Mouse (Mus musculus): ENCODE data around the gene Slc46a3. TPM values are rescaled to one million over a fixed set of nuclear protein-coding genes. Genes with fewer than 3 reads are reported as not detected.
"Not testable (repeated sequence)": the region's sequence is repeated elsewhere in the genome, so short reads cannot be mapped to it uniquely, and the experiment has no call there.

Slc46a3 gene
- polyA plus RNA-seq, 1 experiment from 2014 or later: 5.2 TPM

DNA sequence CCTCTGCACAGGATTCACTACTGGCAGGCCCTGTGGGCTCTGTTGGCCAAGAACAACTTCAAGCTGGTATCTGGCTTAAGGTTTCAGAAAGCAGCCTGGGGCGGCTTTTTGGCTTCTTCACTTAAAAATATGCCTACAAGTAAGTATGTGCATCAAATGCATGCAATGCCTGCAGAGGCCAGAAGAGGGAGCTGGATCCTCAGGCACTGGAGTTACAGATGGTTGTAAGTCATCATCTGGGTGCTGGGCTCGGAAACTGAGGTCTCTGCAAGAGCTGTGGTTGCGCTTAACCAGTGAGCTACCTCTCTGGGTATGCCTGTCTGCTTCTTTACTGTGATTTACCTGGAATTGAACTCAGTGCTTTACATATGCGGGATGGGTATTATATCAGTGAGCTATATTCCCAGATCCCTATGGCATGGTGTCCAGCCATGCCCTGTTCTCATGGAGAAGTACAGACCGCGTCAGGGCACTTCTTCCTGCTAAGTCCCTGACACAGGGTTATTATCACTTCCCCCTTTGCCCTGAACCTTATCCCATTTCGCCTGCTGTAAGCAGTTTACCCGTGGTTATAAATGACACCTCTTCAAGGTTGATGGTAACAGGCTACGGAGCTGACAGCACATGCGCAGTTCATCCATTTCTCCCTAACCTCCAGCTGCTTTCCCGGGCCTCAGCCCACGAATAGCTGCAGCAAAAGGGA is 16.3 kb upstream of the Slc46a3 start:
- Histone ChIP-seq H3K9ac (no peak overlapping the region), H3K4me3 (no peak overlapping the region), H3K27ac (replicated peaks) (no peak overlapping the region), H3K4me2 (no peak overlapping the region), H3K27me3 (no peaks in the 10 kb centered on the region), H3K4me1 (replicated peaks) (no peaks in the 10 kb centered on the region), H3K9me3 (no peaks in the 10 kb centered on the region), H3K36me3 (no peaks in the 10 kb centered on the region)
- 86% methylated on average over 12 of the region's 12 CpGs for WGBS
- ATAC-seq (ENCODE audit: low FRiP score, low read depth): no peak

DNA sequence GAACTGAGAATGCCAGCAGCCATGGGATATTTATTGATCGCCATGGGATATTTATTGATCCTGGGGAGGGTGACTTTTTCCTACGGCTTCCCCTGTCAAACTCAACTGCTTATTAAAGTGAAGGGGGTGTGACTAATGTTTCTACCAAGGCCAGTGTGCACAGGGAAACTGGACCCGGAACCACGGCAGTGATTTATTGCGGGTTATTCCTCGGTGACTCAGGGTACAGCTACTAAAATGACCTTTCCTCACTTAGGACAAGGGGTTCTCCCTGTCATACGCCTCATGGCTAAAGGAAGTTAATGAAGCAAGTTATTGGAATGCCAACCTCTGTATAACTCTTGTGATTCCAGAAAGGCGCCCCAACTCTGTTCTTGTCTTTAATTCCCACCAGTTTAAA is 13.2 kb upstream of the Slc46a3 start:
- WGBS: 80% methylated on average over 8 of the region's 8 CpGs
- Histone ChIP-seq H3K27me3 (no peaks in the 10 kb centered on the region), H3K4me1 (replicated peaks) (no peaks in the 10 kb centered on the region), H3K27ac (replicated peaks) (no peak overlapping the region), H3K9ac (no peak overlapping the region), H3K36me3 (no peaks in the 10 kb centered on the region), H3K9me3 (no peaks in the 10 kb centered on the region), H3K4me2 (no peak overlapping the region), H3K4me3 (no peak overlapping the region)
- ATAC-seq (ENCODE audit: low FRiP score, low read depth): no peak

DNA sequence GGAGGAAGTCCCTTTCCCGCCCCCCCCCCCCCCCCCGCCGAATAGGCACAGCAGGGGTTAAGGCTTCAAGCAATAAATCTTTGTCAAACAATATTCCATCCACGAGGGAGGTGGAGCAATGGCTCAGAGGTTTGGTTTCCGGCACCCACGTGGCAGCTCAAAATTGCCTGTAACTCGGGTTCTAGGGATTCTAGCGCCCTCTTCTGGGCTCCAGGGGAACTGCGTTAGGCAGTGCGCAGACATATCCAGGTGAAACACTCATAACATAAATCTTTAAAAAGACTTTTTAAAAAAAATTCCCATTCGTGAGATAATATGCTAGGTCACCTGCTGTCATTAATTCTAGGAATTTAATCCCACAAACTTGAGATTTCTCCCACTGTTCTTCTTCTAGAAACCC is 12.5 kb upstream of the Slc46a3 start:
- 60% methylated on average over 10 of the region's 11 CpGs for WGBS
- Histone ChIP-seq H3K36me3 (no peaks in the 10 kb centered on the region), H3K4me1 (replicated peaks) (no peaks in the 10 kb centered on the region), H3K27me3 (no peaks in the 10 kb centered on the region), H3K4me3 (no peak overlapping the region), H3K4me2 (no peak overlapping the region), H3K9ac (no peak overlapping the region), H3K27ac (replicated peaks) (no peak overlapping the region), H3K9me3 (no peaks in the 10 kb centered on the region)
- no peak for ATAC-seq (ENCODE audit: low FRiP score, low read depth)

DNA sequence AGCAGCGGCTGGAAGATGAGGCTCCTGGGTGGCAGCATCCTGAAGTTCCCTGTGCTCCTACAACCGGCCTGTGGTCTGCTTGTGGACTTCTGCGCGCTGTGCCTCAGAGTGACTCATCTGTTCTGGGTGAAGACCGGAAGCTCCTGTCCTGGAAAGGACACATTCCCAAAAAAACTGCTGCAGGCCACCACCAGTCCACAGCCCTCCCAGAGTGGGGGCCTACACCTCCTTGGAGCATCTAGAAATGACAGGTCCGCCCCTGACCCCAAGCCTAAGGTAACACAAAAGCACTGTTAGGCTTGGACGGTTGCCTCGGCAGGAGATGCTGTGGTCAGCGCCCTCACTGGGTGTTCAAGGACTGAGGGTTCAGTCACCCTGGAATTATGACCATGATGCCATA is 8.6 kb upstream of the Slc46a3 start:
- Histone ChIP-seq H3K9ac (no peak overlapping the region), H3K27ac (replicated peaks) (no peak overlapping the region), H3K4me1 (replicated peaks) (no peaks in the 10 kb centered on the region), H3K4me2 (no peak overlapping the region), H3K9me3 (no peaks in the 10 kb centered on the region), H3K4me3 (no peak overlapping the region), H3K27me3 (no peaks in the 10 kb centered on the region), H3K36me3 (no peaks in the 10 kb centered on the region)
- 88% methylated on average over 9 of the region's 9 CpGs for WGBS
- no peak for ATAC-seq (ENCODE audit: low FRiP score, low read depth)

DNA sequence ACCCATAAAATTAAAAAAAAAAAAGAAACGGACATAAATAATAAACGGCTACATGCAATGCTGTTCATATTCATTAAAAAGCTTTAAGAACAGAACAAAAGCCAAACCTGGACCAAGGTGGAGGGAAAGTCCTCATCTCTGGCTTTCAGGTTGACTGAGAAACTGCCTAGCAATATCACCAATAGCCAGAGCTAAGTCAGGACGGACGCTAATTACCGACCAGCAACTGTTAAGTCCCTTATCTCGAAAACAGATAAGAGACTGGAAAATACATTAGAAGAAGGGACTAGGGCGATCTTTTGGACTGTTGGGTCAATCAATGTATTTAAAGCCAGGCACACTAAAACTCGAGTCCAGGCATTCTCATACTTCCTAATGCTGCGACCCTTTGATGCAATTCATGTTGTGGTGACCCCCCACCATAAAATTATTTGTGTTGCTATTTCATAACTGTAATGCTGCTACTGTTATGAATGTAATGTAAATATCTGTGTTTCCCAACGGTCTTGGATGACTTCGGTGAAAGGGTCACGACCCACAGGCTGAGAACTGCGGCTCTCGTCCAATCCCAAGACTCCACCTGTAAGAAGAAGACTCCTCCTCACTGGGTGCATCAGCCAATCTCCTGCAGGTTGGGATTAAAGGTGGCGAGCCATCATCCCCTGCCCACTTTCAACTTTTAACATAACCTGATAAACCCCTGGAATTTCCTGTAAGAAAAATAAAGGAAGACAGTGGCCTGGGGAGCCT is 7.6 kb upstream of the Slc46a3 start:
- H3K9me3 ChIP-seq: no peaks in the 10 kb centered on the region
- no peaks in the 10 kb centered on the region for H3K27me3 ChIP-seq
- no peaks in the 10 kb centered on the region for H3K4me1 ChIP-seq (replicated peaks)
- H3K9ac ChIP-seq: no peak overlapping the region
- no peak for ATAC-seq (ENCODE audit: low FRiP score, low read depth)
- no peak overlapping the region for H3K27ac ChIP-seq (replicated peaks)
- no peaks in the 10 kb centered on the region for H3K36me3 ChIP-seq
- H3K4me3 ChIP-seq: no peak overlapping the region
- WGBS: 90% methylated on average over 15 of the region's 15 CpGs
- H3K4me2 ChIP-seq: no peak overlapping the region

DNA sequence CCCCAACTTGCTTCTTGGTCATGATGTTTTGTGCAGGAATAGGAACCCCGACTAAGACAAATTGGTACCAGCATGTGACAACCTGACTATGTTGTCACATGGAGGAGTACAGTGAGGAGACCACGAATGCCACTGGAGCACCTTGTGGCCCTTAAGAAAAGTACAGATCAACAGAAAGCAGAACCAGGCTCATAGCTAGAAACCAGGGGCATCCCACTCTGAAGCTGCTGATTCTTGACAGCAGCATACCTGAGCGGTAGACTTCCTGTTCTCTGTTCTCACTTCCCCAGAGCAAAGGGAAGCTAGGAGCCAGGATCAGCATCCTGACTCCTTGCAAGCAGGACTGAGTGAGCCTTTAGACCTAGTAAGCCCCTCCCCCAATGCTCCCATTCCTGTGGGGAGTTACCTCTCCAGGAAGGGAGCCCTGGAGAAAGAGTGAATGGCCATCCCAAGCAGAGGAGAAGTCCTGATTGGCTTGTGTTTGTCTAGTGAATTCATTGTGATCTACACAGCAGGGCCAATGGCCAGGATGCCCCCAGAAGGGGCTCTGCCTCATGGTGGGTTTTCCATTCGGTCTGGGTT is 4.4 kb upstream of the Slc46a3 start:
- H3K36me3 ChIP-seq: no peaks in the 10 kb centered on the region
- no peak overlapping the region for H3K9ac ChIP-seq
- no peak overlapping the region for H3K4me3 ChIP-seq
- ATAC-seq (ENCODE audit: low FRiP score, low read depth): no peak
- H3K27ac ChIP-seq (replicated peaks): no peak overlapping the region
- no peaks in the 10 kb centered on the region for H3K27me3 ChIP-seq
- H3K4me2 ChIP-seq: no peak overlapping the region
- WGBS: 74% methylated on average over 4 of the region's 4 CpGs
- no peaks in the 10 kb centered on the region for H3K9me3 ChIP-seq
- peaks cover 9% of the 10 kb centered on the region for H3K4me1 ChIP-seq (replicated peaks)

DNA sequence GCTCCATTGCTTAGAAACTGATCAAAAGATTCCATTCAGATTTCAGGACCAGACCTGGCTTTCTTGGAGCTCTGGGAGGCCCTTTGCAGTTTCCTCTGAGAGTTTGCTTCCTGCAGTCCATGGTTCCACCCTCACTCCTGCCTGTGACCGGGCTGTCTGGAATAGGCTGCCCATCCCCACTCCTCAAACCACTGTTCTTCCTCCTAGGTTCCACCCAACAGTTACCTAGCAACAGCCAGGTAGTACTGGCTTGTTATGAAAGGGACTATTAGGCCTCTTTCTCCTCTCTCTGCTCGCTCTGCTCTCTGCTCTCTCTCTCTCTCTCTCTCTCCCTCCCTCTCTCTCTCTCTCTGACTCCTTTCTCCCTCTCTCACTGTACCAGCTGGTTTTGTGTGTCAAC is 3.6 kb upstream of the Slc46a3 start:
- H3K9ac ChIP-seq: no peak overlapping the region
- no peak overlapping the region for H3K4me2 ChIP-seq
- no peaks in the 10 kb centered on the region for H3K36me3 ChIP-seq
- H3K4me1 ChIP-seq (replicated peaks): peaks cover 16% of the 10 kb centered on the region
- H3K9me3 ChIP-seq: no peaks in the 10 kb centered on the region
- no peak overlapping the region for H3K27ac ChIP-seq (replicated peaks)
- H3K27me3 ChIP-seq: no peaks in the 10 kb centered on the region
- no peak for ATAC-seq (ENCODE audit: low FRiP score, low read depth)
- no peak overlapping the region for H3K4me3 ChIP-seq
- 88% methylated on average over 2 of the region's 2 CpGs for WGBS

DNA sequence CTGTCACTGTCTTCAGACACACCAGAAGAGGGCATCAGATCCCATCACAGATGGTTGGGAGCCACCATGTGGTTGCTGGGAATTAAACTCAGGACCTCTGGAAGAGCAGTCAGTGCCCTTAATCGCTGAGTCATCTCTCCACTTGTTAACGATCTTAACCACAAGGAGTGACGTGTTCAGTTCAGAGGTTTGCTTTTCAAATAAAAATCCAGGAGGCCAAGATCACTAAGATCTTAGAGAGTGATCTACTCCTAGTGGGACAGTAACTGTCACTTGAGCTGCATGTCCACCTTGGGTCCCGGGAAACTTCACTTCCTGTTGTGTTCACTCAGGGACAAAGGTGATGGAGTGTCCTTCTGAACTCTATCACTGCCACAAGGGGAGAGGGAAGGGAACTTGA is 1.9 kb upstream of the Slc46a3 start:
- not testable (repeated sequence) for ATAC-seq (ENCODE audit: low FRiP score, low read depth)

DNA sequence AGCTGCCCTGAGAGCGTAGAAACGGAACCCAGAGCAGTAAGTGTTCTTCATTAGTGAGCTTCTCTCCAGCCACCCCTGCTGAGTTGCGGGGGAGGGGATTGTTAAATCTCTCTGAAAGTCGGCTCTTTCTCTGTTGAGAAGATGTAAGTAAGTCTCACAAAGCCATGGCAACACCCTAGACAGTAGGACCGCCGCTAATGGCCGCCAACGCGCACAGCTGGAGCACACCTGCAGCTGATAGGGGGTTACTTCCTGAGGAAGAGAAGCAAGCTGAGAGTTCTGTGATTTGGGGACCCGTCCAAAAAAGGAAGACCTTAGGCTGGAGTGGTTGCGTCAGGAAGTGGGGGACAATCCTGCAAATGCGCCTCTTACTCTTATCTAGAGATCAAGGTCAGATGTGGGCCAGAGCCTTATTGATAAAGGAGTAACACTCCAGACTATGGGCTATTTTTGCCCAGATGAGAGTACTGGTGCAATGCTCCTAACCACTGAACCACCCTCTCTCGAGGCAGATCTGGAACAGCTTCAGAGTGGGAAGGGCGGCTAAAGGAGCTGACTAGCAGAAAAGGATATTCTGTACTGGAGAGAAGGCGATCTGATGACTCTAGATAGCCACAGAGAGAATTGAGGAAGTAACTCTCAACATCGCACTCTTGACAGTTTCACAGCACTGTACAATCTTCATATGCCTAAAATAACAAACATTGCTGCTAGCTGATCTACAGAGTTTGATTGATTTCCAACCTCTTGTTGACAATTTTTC is 1.0 kb upstream of the Slc46a3 start:
- H3K4me2 ChIP-seq: peak overlapping the region; percentile 80
- H3K27me3 ChIP-seq: 0 out of 2 replicates have a peak, but pooled peaks cover 4% of the 10 kb centered on the region
- H3K9ac ChIP-seq: no peak overlapping the region
- no peaks in the 10 kb centered on the region for H3K36me3 ChIP-seq
- H3K4me1 ChIP-seq (replicated peaks): peaks cover 21% of the 10 kb centered on the region
- no peak overlapping the region for H3K27ac ChIP-seq (replicated peaks)
- H3K9me3 ChIP-seq: no peaks in the 10 kb centered on the region
- peak overlapping the region; percentile 60 for H3K4me3 ChIP-seq
- no peak for ATAC-seq (ENCODE audit: low FRiP score, low read depth)
- WGBS: 25% methylated on average over 16 of the region's 16 CpGs

More for the DNA sequence above, 1.9 kb upstream of the Slc46a3 start:
- H3K4me3 ChIP-seq; H3K4me2 ChIP-seq; H3K9me3 ChIP-seq; H3K27ac ChIP-seq (replicated peaks); H3K27me3 ChIP-seq; H3K9ac ChIP-seq; H3K36me3 ChIP-seq: not testable (repeated sequence)
- 84% methylated on average over 4 of the region's 4 CpGs for WGBS
- peaks cover 21% of the 10 kb centered on the region for H3K4me1 ChIP-seq (replicated peaks)

DNA sequence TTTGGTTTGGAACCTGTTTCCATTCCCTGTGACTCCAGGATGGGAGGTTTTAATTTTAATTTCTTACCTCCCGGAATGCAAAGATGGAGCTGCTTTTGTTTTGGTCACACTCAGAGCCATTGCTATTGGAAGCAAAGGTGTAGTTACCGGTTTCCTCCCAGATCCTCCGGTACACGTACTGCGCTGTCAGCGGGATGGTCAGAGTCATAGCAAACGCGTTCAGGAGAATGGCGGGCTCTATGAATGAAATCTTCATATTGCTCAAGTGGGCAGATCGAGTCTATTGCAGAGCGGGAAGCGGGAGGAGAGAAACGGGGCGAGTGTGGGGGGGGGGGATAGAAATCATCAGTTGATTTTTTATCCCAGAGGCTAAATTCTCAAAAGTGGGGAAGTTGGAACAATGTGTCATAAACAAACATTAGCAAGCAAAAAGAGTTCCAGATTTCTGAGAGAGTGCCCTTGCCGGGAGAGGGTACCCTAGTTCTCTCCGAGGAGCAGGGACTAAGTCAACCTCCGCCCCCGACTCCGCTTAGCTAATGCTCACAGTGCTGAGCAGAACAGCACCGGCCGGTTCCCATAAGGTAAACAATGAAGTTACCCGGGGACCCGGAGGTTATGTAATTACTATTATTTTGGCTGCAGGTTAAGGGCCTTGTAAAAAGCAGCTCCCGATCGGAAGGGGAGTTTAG is 705 bp downstream of the Slc46a3 start:
- H3K9me3 ChIP-seq: no peaks in the 10 kb centered on the region
- H3K9ac ChIP-seq: peak overlapping the region; percentile 55
- peak overlapping the region; percentile 80 for H3K4me2 ChIP-seq
- under 1% methylated on average over 25 of the region's 25 CpGs for WGBS
- no peaks in the 10 kb centered on the region for H3K36me3 ChIP-seq
- ATAC-seq (ENCODE audit: low FRiP score, low read depth): peak; percentile 31; the same call in 1 of the 2 replicates
- peak overlapping the region; percentile 60 for H3K4me3 ChIP-seq
- peaks cover 21% of the 10 kb centered on the region for H3K4me1 ChIP-seq (replicated peaks)
- H3K27me3 ChIP-seq: 0 out of 2 replicates have a peak, but pooled peaks cover 4% of the 10 kb centered on the region
- no peak overlapping the region for H3K27ac ChIP-seq (replicated peaks)

DNA sequence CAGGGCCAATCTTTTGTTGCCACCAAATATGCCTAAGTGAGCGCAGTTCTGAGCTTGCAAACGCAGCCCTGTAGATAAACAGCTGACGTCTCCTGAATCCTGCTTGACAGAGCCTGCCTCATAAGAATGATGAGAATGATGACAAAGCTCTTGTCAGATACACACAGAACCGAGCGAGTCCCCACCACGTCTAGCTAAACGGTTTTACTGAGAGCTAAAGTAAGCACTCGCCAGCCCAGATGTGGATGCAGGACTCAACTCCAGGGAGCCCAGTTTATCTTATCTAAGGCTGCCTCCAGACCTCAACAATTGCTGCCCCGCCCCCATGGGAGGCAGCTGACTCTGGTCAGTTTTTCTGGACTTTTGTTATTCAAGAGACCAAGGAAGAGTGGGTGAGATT is 1.5 kb downstream of the Slc46a3 start:
- no peak for ATAC-seq (ENCODE audit: low FRiP score, low read depth)
- H3K9me3 ChIP-seq: no peaks in the 10 kb centered on the region
- peak overlapping the region; percentile 80; the same call in 1 of the 2 replicates for H3K4me2 ChIP-seq
- no peak overlapping the region for H3K9ac ChIP-seq
- no peak overlapping the region for H3K4me3 ChIP-seq
- 11% methylated on average over 9 of the region's 9 CpGs for WGBS
- no peaks in the 10 kb centered on the region for H3K36me3 ChIP-seq
- peaks cover 21% of the 10 kb centered on the region for H3K4me1 ChIP-seq (replicated peaks)
- H3K27ac ChIP-seq (replicated peaks): no peak overlapping the region
- H3K27me3 ChIP-seq: 0 out of 2 replicates have a peak, but pooled peaks cover 4% of the 10 kb centered on the region

Measured in hindbrain, embryonic 15.5 days (tissue).